Mouse (Mus musculus): ENCODE results near the gene Ppp3ca.

- TF ChIP-seq CTCF (IDR thresholded peaks at IDR 0.05; ENCODE audit: low read depth) (no peak), EP300 (IDR thresholded peaks at IDR 0.05; ENCODE audit: low read depth) (no peak)
Measured at GRCm38 (mm10) chr3:136721804-136722427, 52.0 kb downstream of the Ppp3ca start.

Data from liver, postnatal 0 days (tissue).